Mouse (Mus musculus) stomach, embryonic 14.5 days (tissue): Measurements from ENCODE around the gene Wnt7b. TPM values are rescaled to one million over a fixed set of nuclear protein-coding genes. Genes with fewer than 3 reads are reported as not detected.
A peak's percentile ranks its signal among the peaks of the same experiment; 100 is the strongest.

Experiments
- ATAC-seq: fragments of 200-750 bp; cut with Nextera tagmentation; 2 replicates; pipeline ENCODE4 v1.8.0; 2017; ENCODE audit warnings: low read depth, moderate TSS enrichment; ENCODE audit not compliant: insufficient number of reproducible peaks, insufficient read depth, low FRiP score
- H3K27ac ChIP-seq: fragments of 300-500 bp; sonication (generic); 2 replicates; pipeline ENCODE4 v1.5.1; 2014; ENCODE audit warnings: mild to moderate bottlenecking, low read length, moderate library complexity, mixed read lengths
- H3K27me3 ChIP-seq: fragments of 300-500 bp; sonication (generic); 2 replicates; pipeline ENCODE4 v1.6.1; 2014; ENCODE audit warnings: low read length, control low read depth, mixed read lengths; ENCODE audit not compliant: control insufficient read depth, insufficient read depth
- H3K36me3 ChIP-seq: fragments of 300-500 bp; sonication (generic); 2 replicates; pipeline ENCODE4 v1.6.1; 2014; ENCODE audit warnings: mild to moderate bottlenecking, control low read depth, low read length, moderate library complexity, mixed read lengths; ENCODE audit not compliant: control insufficient read depth, insufficient read depth
- H3K4me1 ChIP-seq: fragments of 300-500 bp; sonication (generic); 2 replicates; pipeline ENCODE4 v1.6.1; 2014; ENCODE audit warnings: low read length, control low read depth, mixed read lengths; ENCODE audit not compliant: control insufficient read depth, insufficient read depth
- H3K4me2 ChIP-seq: fragments of 300-500 bp; sonication (generic); replicated peaks from 2 replicates; pipeline ENCODE4 v1.6.1; 2014; ENCODE audit warnings: low read depth, low read length, control low read depth
- H3K4me3 ChIP-seq: fragments of 300-500 bp; sonication (generic); 2 replicates; pipeline ENCODE4 v1.5.1; 2014; ENCODE audit warnings: low read depth, low read length, control low read depth
- H3K9ac ChIP-seq: fragments of 300-500 bp; sonication (generic); replicated peaks from 2 replicates; pipeline ENCODE4 v1.6.1; 2014; ENCODE audit warnings: low read depth, mild to moderate bottlenecking, control low read depth, low read length, moderate library complexity, mixed read lengths
- H3K9me3 ChIP-seq: fragments of 300-500 bp; sonication (generic); 2 replicates; pipeline ENCODE4 v1.6.1; 2016; ENCODE audit warnings: low read depth, low read length, control low read depth; ENCODE audit not compliant: control insufficient read depth
- WGBS: fragments of 180-500 bp; shearing (Covaris S2); extraction: QIAGEN DNeasy Blood & Tissue Kit; methylation state at CpG from one replicate; pipeline ENCODE4 v1.1.7; 2014; 5-methylcytosine and 5-hydroxymethylcytosine counted together
- polyA plus RNA-seq: library from polyadenylated mRNA; unstranded; fragments of >200 nt; fragmentation: Nextera tagmentation; extraction: Ambion mirVana; gene quantifications from 2 replicates; pipeline ENCODE4 v1.2.1, GENCODE M21; 2014

Gene Wnt7b
- polyA plus RNA-seq, 1 experiment from 2014 or later, result 0.75 TPM

DNA sequence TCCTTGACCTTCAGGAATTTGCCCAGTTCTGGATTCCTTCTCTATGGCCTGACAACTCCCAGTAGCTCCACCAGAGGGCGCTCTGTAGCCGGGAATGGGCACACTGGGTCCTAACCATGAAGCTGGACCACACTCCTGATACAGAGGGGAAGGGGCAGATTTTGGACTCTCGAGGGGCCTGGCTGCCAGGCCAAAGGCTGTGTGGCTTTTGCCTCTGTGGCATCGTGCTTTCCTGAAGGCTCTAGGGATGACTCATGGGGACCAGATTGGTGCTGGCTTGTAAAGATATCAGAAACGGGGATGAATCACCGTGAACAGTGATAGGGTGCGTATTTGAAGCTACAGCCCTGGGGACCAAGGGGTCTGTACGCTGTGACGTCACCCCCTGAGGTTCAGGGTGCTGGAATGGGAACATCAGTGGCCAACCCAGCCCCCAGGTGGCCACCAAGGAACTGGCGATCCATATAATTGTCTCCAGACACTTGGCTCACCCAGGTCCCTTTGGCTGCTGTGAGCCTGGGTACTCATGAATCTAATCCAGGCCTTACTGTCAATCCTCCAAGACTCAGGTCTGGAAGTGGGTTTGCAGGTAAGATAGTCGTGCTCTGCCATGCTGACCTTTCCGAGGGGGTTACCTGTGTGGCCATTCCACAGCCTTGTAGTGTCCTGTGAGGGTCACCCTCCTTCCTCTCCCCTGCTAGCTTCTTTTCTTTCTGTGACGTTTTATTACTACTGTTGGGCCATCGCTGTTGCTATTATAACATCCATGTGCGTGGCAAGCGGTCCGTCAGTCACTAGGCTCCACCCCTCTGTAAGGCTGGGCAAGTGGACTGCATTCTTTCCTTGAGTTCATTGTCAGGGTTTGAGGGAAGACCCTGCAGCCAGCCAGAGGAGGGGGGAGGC is 17.0 kb upstream of the Wnt7b start:
- H3K9ac ChIP-seq, result no peak overlapping the region
- 52% methylated on average over 17 of the region's 17 CpGs for WGBS
- H3K4me3 ChIP-seq, result no peak overlapping the region
- ATAC-seq, result no peak
- no peak overlapping the region for H3K4me2 ChIP-seq
- peak overlapping the region; percentile 41; the same call in 1 of the 2 replicates for H3K27ac ChIP-seq
- peaks cover 14% of the 10 kb centered on the region; the same call in 1 of the 2 replicates for H3K4me1 ChIP-seq
- no peaks in the 10 kb centered on the region for H3K36me3 ChIP-seq
- H3K27me3 ChIP-seq, result no peaks in the 10 kb centered on the region
- H3K9me3 ChIP-seq, result no peaks in the 10 kb centered on the region

DNA sequence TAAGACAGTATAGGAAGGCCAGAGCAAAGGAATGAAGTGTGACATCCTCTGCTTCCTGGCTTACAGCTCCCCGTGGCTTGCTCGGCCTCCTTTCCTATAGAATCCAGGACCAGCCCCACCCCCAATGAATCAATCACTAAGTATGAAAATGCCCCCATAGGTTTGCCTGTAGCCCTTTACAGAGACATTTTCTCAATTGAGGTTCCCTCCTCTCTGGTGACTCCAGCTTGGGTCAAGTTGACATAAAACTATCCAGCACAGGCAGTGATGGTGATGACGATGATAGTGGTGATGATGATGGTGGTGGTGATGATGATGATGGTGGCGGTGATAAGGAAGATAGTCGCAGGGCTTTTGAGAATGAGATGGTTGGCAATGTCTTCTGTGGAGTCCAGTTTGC is 16.2 kb upstream of the Wnt7b start:
- 73% methylated on average over 5 of the region's 5 CpGs for WGBS
- H3K4me2 ChIP-seq, result no peak overlapping the region

DNA sequence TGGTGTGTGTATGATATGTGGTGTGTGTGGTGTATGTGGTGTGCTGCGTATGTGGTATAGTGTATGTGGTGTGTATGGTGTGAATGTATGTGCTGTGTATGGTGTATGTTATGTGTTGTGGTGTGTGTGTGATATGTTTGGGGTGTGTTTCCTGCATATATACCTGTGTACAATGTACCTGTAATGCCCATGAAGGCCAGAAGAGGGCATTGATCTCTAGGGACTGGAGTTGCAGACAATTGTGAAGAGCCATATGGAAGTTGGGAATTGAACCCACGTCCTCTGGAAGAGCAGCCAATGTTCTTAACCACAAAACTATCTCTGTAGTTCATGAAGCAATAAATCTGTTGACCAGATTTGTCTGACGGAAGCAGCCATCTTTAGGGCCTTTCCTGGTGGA is 15.1 kb upstream of the Wnt7b start:
- Histone ChIP-seq H3K27me3 (no peaks in the 10 kb centered on the region), H3K4me2 (no peak overlapping the region), H3K9ac (no peak overlapping the region), H3K27ac (no peak overlapping the region), H3K36me3 (no peaks in the 10 kb centered on the region), H3K4me1 (peaks cover 14% of the 10 kb centered on the region; the same call in 1 of the 2 replicates), H3K4me3 (no peak overlapping the region), H3K9me3 (no peaks in the 10 kb centered on the region)
- 65% methylated on average over 3 of the region's 3 CpGs for WGBS
- no peak for ATAC-seq

More for the DNA sequence above, 16.2 kb upstream of the Wnt7b start:
- peaks cover 14% of the 10 kb centered on the region; the same call in 1 of the 2 replicates for H3K4me1 ChIP-seq
- no peak overlapping the region for H3K27ac ChIP-seq
- no peaks in the 10 kb centered on the region for H3K27me3 ChIP-seq
- H3K9ac ChIP-seq, result no peak overlapping the region
- H3K36me3 ChIP-seq, result no peaks in the 10 kb centered on the region
- ATAC-seq, result no peak
- no peak overlapping the region for H3K4me3 ChIP-seq
- no peaks in the 10 kb centered on the region for H3K9me3 ChIP-seq

DNA sequence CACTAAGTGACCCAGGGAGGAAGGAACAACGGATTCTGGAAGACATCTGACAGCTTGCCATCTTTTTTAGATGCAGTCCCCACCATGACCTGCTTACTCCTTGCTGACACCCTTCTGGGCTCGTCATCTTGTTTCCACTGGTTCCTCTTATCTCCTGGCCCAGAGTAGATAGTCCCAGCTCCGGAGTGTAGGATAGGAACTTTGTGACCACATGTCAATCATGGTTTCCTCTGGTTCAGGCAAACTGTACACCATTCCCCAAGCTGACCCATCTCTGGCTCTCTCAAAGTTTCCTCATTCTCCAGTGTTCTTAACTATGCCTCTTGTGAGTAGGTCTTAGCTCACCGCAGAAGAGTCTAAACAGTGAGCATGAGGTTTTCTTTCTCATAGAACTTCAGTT is 10.4 kb upstream of the Wnt7b start:
- no peak overlapping the region for H3K4me2 ChIP-seq
- no peak overlapping the region for H3K27ac ChIP-seq
- no peaks in the 10 kb centered on the region for H3K27me3 ChIP-seq
- 79% methylated on average over 4 of the region's 4 CpGs for WGBS
- no peaks in the 10 kb centered on the region for H3K4me1 ChIP-seq
- H3K9me3 ChIP-seq, result no peaks in the 10 kb centered on the region
- ATAC-seq, result no peak
- no peak overlapping the region for H3K4me3 ChIP-seq
- no peak overlapping the region for H3K9ac ChIP-seq
- no peaks in the 10 kb centered on the region for H3K36me3 ChIP-seq

DNA sequence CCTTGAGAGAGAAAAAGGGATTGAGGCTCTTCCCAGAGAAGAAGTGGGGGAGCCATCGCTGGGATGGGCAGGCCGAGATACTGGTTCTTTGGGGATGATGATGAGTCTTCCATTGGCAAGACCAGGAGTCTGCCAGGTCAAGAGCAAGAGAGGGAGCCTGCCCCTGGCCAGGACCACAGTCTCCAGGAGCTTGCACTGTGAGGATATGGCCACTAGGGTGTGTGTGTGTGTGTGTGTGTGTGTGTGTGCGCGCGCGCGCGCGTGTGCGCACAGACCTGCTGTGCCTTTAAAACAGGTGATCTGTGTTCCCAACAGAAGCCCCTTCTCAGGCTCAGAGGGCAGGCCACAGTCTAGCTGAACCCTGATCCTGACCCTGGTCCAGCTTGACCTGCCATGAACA is 8.6 kb upstream of the Wnt7b start:
- Histone ChIP-seq H3K4me2 (no peak overlapping the region), H3K4me1 (no peaks in the 10 kb centered on the region), H3K9me3 (no peaks in the 10 kb centered on the region), H3K27me3 (no peaks in the 10 kb centered on the region), H3K27ac (no peak overlapping the region), H3K9ac (no peak overlapping the region), H3K4me3 (no peak overlapping the region), H3K36me3 (no peaks in the 10 kb centered on the region)
- WGBS, result 86% methylated on average over 10 of the region's 10 CpGs
- no peak for ATAC-seq

DNA sequence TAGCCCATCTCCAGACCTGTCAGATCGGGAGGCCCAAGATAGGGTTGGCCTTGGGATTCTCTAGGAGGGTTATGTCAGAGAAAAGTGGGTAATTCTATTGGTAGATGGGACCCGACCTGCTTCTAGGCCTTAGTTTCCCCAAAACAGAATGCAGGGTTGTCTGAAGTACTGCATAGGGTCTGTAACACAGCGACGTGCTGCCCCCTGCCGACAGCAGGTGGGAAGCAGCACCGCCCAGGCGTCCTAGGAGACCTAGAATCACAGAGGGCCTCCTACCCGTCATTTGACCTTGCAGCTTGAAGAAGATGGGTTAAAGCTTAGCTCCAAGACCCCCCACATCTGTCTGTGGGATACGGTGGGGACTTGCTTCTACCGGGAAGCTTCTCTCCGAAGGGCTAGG is 1.2 kb upstream of the Wnt7b start:
- Histone ChIP-seq H3K9me3 (no peaks in the 10 kb centered on the region), H3K36me3 (no peaks in the 10 kb centered on the region), H3K27me3 (peaks cover 50% of the 10 kb centered on the region), H3K27ac (no peak overlapping the region), H3K4me3 (no peak overlapping the region), H3K9ac (no peak overlapping the region), H3K4me1 (peaks cover 12% of the 10 kb centered on the region; the same call in 1 of the 2 replicates), H3K4me2 (no peak overlapping the region)
- WGBS, result 5% methylated on average over 11 of the region's 11 CpGs
- no peak for ATAC-seq

DNA sequence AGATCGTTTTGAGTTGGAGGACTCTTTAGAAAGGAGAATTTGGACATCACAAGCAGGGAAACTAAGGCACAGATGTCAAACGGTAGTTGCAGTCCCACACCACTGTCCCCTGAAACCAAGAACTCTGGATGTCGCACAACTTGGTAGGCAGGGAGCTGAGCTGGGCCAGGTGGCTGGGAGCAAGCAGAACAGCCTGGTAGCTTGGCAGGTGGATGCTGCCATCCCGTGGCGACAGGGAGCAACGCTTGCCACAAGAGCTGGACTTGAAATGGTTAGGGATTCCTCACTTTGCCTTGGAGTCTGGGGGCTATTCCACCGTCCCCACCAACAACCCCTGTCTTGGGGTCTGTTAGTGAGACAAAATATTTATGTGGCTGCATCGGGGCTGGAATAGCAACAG is 751 bp upstream of the Wnt7b start:
- Histone ChIP-seq H3K36me3 (no peaks in the 10 kb centered on the region), H3K27me3 (peaks cover 55% of the 10 kb centered on the region), H3K9me3 (no peaks in the 10 kb centered on the region), H3K4me3 (no peak overlapping the region), H3K4me1 (peaks cover 12% of the 10 kb centered on the region; the same call in 1 of the 2 replicates), H3K9ac (no peak overlapping the region), H3K27ac (no peak overlapping the region), H3K4me2 (no peak overlapping the region)
- 1% methylated on average over 8 of the region's 8 CpGs for WGBS
- ATAC-seq, result no peak

DNA sequence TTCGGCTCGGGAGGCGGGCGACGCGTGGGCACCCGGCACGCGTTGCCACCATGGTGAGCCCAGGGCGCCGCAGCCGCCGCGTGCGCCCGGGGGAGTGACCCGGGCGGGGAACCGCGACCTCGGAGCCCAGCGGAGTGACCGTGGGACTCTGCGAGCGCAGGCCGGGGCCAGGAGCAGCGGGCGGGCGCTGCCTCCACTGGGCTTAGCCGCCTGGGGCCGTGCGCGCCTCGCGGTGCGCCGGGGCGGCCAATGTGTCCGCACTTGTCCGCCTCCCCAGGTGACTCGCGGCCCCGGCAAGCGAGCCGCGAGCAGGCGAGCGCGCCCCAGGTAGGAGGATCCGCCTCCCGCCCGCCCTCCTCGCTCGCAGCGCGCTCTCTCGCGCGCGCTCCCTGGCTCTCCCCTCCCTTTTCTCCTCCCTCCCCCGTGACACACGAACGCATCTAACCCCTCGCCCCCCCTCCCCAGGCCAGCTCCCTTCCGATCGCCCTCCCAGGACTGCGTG is 659 bp downstream of the Wnt7b start:
- ATAC-seq, result no peak

More for the DNA sequence above, 659 bp downstream of the Wnt7b start:
- Histone ChIP-seq H3K4me2 (peak overlapping the region; percentile 98), H3K4me3 (peak overlapping the region; percentile 47), H3K4me1 (peaks cover 25% of the 10 kb centered on the region), H3K27me3 (peaks cover 69% of the 10 kb centered on the region), H3K36me3 (no peaks in the 10 kb centered on the region), H3K9ac (no peak overlapping the region), H3K9me3 (no peaks in the 10 kb centered on the region), H3K27ac (no peak overlapping the region)
- 1% methylated on average over 60 of the region's 67 CpGs for WGBS
